Mouse (Mus musculus): Measurements from ENCODE around the gene Dact2. TPM values are rescaled to one million over a fixed set of nuclear protein-coding genes. Genes with fewer than 3 reads are reported as not detected.

The Dact2 gene
- polyA plus RNA-seq, 1 experiment from 2014 or later = 1.8 TPM

DNA sequence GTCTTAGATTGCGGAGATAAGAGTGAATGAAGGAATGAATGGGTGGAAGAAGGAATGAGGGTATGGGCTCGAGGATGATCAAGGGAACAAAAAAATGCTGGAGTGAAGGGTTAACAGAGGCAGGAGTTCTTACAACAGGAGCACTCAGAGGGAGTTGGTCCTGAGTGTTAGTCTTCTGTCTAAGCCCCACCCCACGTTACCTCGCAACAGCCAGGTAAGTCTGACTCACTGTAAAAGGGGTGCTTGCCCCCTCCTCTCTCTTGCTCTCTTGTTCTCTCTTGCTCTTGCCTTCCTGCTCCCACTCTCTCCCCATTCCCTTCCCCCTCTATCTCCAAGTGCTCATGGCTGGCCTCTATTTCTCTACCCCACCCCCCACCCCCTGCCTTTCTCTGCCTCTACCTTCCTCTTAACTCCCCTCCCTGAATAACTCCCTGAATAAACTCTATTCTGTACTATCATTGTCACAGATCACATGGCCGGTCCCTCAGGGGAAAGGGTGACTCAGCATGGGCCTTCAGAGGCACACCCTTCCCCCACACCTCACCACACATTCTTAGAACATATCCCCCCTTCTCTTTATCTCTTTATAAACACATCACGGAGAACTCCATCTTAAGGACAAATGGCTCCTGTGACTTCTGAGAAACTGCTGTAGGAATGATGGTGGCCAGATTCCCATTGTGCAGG, 37.2 kb downstream of the Dact2 start:
- H3K36me3 ChIP-seq (ENCODE audit: control insufficient read depth, insufficient read depth, low read length) = no peaks in the 10 kb centered on the region
- peak; percentile 61 for ATAC-seq (replicated peaks; ENCODE audit: insufficient number of reproducible peaks, low FRiP score, low TSS enrichment)
- H3K9ac ChIP-seq (ENCODE audit: low read depth, low read length) = no peak overlapping the region
- H3K4me1 ChIP-seq (ENCODE audit: control insufficient read depth, insufficient read depth, low read length) = peaks cover 27% of the 10 kb centered on the region
- H3K9me3 ChIP-seq (replicated peaks; ENCODE audit: control insufficient read depth, low read length) = no peaks in the 10 kb centered on the region
- H3K27me3 ChIP-seq (ENCODE audit: control insufficient read depth, insufficient read depth, low read length) = peaks cover 45% of the 10 kb centered on the region
- no peak overlapping the region for H3K4me2 ChIP-seq
- H3K27ac ChIP-seq (ENCODE audit: low read depth, low read length) = no peak overlapping the region
- no peak overlapping the region for H3K4me3 ChIP-seq (ENCODE audit: low read depth, low read length)
- 50% methylated on average over 6 of the region's 6 CpGs for WGBS (ENCODE audit: insufficient replicate concordance)

GRCm38 (mm10) chr17:14165934-14166610, 38.0 kb downstream of the Dact2 start:
- no peaks in the 10 kb centered on the region for H3K36me3 ChIP-seq (ENCODE audit: control insufficient read depth, insufficient read depth, low read length)
- H3K4me1 ChIP-seq (ENCODE audit: control insufficient read depth, insufficient read depth, low read length) = peaks cover 23% of the 10 kb centered on the region
- peaks cover 39% of the 10 kb centered on the region for H3K27me3 ChIP-seq (ENCODE audit: control insufficient read depth, insufficient read depth, low read length)
- WGBS (ENCODE audit: insufficient replicate concordance) = 56% methylated on average over 9 of the region's 9 CpGs
- no peaks in the 10 kb centered on the region for H3K9me3 ChIP-seq (replicated peaks; ENCODE audit: control insufficient read depth, low read length)
- H3K9ac ChIP-seq (ENCODE audit: low read depth, low read length) = no peak overlapping the region
- no peak overlapping the region for H3K27ac ChIP-seq (ENCODE audit: low read depth, low read length)
- no peak for ATAC-seq (replicated peaks; ENCODE audit: insufficient number of reproducible peaks, low FRiP score, low TSS enrichment)
- no peak overlapping the region for H3K4me3 ChIP-seq (ENCODE audit: low read depth, low read length)
- peak overlapping the region; percentile 37; the same call in 1 of the 2 replicates for H3K4me2 ChIP-seq

- H3K4me3 ChIP-seq (ENCODE audit: low read depth, low read length) = no peak overlapping the region
- H3K27me3 ChIP-seq (ENCODE audit: control insufficient read depth, insufficient read depth, low read length) = peaks cover 36% of the 10 kb centered on the region
- H3K9me3 ChIP-seq (replicated peaks; ENCODE audit: control insufficient read depth, low read length) = no peaks in the 10 kb centered on the region
- no peak for ATAC-seq (replicated peaks; ENCODE audit: insufficient number of reproducible peaks, low FRiP score, low TSS enrichment)
- no peak overlapping the region for H3K9ac ChIP-seq (ENCODE audit: low read depth, low read length)
- peak overlapping the region; percentile 37 for H3K4me2 ChIP-seq
- H3K36me3 ChIP-seq (ENCODE audit: control insufficient read depth, insufficient read depth, low read length) = no peaks in the 10 kb centered on the region
- WGBS (ENCODE audit: insufficient replicate concordance) = 5% methylated on average over 10 of the region's 10 CpGs
- H3K4me1 ChIP-seq (ENCODE audit: control insufficient read depth, insufficient read depth, low read length) = peaks cover 23% of the 10 kb centered on the region
- H3K27ac ChIP-seq (ENCODE audit: low read depth, low read length) = no peak overlapping the region
Measured at GRCm38 (mm10) chr17:14165332-14165876, 38.7 kb downstream of the Dact2 start.

DNA sequence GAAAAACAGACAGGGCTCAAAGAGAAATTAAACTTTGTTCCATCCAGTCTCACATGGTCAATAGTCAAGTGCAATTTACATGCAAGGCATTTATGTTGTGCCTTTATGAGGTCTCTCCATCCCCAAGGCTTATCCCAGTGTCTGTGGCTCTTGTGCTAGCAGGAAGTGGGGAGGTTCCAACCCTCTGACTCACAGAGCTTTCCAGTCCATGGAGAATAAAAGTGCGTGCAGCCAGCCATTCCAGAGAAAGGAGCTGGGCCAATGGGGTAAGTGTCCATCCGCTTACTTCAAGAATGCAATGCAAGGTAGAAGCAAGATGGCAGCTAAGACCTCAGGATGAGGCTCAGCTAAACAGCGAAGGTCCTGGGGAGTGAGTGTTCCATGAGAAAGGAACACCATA, 43.3 kb downstream of the Dact2 start:
- no peak for ATAC-seq (replicated peaks; ENCODE audit: insufficient number of reproducible peaks, low FRiP score, low TSS enrichment)
- 89% methylated on average over 3 of the region's 3 CpGs for WGBS (ENCODE audit: insufficient replicate concordance)
- H3K27me3 ChIP-seq (ENCODE audit: control insufficient read depth, insufficient read depth, low read length) = peaks cover 20% of the 10 kb centered on the region

GRCm38 (mm10) chr17:14157779-14158195, 46.3 kb downstream of the Dact2 start:
- Histone ChIP-seq H3K4me1 (ENCODE audit: control insufficient read depth, insufficient read depth, low read length) (no peaks in the 10 kb centered on the region), H3K4me3 (ENCODE audit: low read depth, low read length) (no peak overlapping the region), H3K36me3 (ENCODE audit: control insufficient read depth, insufficient read depth, low read length) (no peaks in the 10 kb centered on the region), H3K4me2 (no peak overlapping the region), H3K9ac (ENCODE audit: low read depth, low read length) (no peak overlapping the region), H3K27me3 (ENCODE audit: control insufficient read depth, insufficient read depth, low read length) (0 out of 2 replicates have a peak, but pooled peaks cover 8% of the 10 kb centered on the region), H3K9me3 (replicated peaks; ENCODE audit: control insufficient read depth, low read length) (no peaks in the 10 kb centered on the region), H3K27ac (ENCODE audit: low read depth, low read length) (no peak overlapping the region)
- 65% methylated on average over 7 of the region's 7 CpGs for WGBS (ENCODE audit: insufficient replicate concordance)
- no peak for ATAC-seq (replicated peaks; ENCODE audit: insufficient number of reproducible peaks, low FRiP score, low TSS enrichment)

More for the DNA sequence above, 43.3 kb downstream of the Dact2 start:
- no peak overlapping the region for H3K4me3 ChIP-seq (ENCODE audit: low read depth, low read length)
- H3K4me2 ChIP-seq = no peak overlapping the region
- no peak overlapping the region for H3K9ac ChIP-seq (ENCODE audit: low read depth, low read length)
- H3K4me1 ChIP-seq (ENCODE audit: control insufficient read depth, insufficient read depth, low read length) = peaks cover 12% of the 10 kb centered on the region; the same call in 1 of the 2 replicates
- H3K9me3 ChIP-seq (replicated peaks; ENCODE audit: control insufficient read depth, low read length) = no peaks in the 10 kb centered on the region
- no peaks in the 10 kb centered on the region for H3K36me3 ChIP-seq (ENCODE audit: control insufficient read depth, insufficient read depth, low read length)
- no peak overlapping the region for H3K27ac ChIP-seq (ENCODE audit: low read depth, low read length)

Other genes with a start within 250 kb of the Dact2 start
- gene Gm7356, start 200.6 kb downstream of the Dact2 start, polyA plus RNA-seq (2014; fragmentation: Nextera tagmentation; extraction: Ambion mirVana) = not detected in 2 replicates
- gene Gm7358, start 144.8 kb downstream of the Dact2 start, polyA plus RNA-seq (2014; fragmentation: Nextera tagmentation; extraction: Ambion mirVana) = not detected in 2 replicates
- gene Smoc2, start 75.2 kb upstream of the Dact2 start, polyA plus RNA-seq (2014; fragmentation: Nextera tagmentation; extraction: Ambion mirVana) = 22.7 and 25.7 TPM in 2 replicates

All from heart, embryonic 11.5 days (tissue).